Mouse (Mus musculus) brain, adult 10 weeks (tissue): Measurements from ENCODE around the gene Chst1. TPM values are rescaled to one million over a fixed set of nuclear protein-coding genes. Genes with fewer than 3 reads are reported as not detected.

Experiments used
- polyA plus RNA-seq: library from polyadenylated mRNA; stranded (reverse); fragments of 350-450 nt; fragmentation: Illumina TruSeq; extraction: RNeasy Lipid Tissue Mini Kit (QIAGEN cat#74804); gene quantifications from one replicate; pipeline ENCODE4 v1.2.3, GENCODE M21; 2015; ENCODE audit warnings: low read depth, low replicate concordance

The Chst1 gene
- polyA plus RNA-seq, result 174 TPM

GRCm38 (mm10) chr2:92599487-92600347 lies at the start of gene Chst1:
Chst1 (plus strand) TSS chr2:92599707.

Other genes starting within 250 kb of the Chst1 start
- 34.5 TPM for gene Pex16, start 225.0 kb upstream of the Chst1 start, polyA plus RNA-seq
- 1.0 TPM for gene Large2, start 224.8 kb upstream of the Chst1 start, polyA plus RNA-seq
- 3.8 TPM for gene 1700029I15Rik, start 217.2 kb upstream of the Chst1 start, polyA plus RNA-seq
- 302 TPM for gene Mapk8ip1, start 198.4 kb upstream of the Chst1 start, polyA plus RNA-seq
- gene Cry2, start 165.7 kb upstream of the Chst1 start, polyA plus RNA-seq, result 77.1 TPM
- 9.8 TPM for gene Slc35c1, start 139.2 kb upstream of the Chst1 start, polyA plus RNA-seq